Mouse (Mus musculus) ES-E14 (cell line): ENCODE measurements at regions not wholly inside any gene's neighbourhood (a gene's known extent, or its start where the extent isn't known, plus 50 kb on each side); places are given as distances from the start of the nearest gene placed in this dataset.

ENCODE experiments used
- CHD2 ChIP-seq: IDR thresholded peaks from 2 replicates; pipeline ENCODE4 v1.6.1; 2014; ENCODE audit warnings: mild to moderate bottlenecking, low read depth, low read length, inconsistent platforms
- MAFK ChIP-seq: IDR thresholded peaks from 2 replicates; pipeline ENCODE4 v1.6.1; 2014; ENCODE audit warnings: mild to moderate bottlenecking, low read depth, low read length, inconsistent platforms; ENCODE audit not compliant: insufficient read depth
- ZC3H11A ChIP-seq: IDR thresholded peaks from 2 replicates; pipeline ENCODE4 v1.6.1; 2012; ENCODE audit warnings: low read depth, mild to moderate bottlenecking, inconsistent platforms, low read length, borderline replicate concordance
- ZNF384 ChIP-seq: IDR thresholded peaks from 2 replicates; pipeline ENCODE4 v1.6.1; 2012; ENCODE audit warnings: low read depth, low read length, inconsistent platforms

- no peak for TF ChIP-seq ZC3H11A
- TF ChIP-seq CHD2 = no peak
- TF ChIP-seq ZNF384 = no peak
- no peak for TF ChIP-seq MAFK
Measured at GRCm38 (mm10) chr3:131703134-131703533, 138.6 kb downstream of the Papss1 start.
